Mouse (Mus musculus) intestine, embryonic 16.5 days (tissue): Measurements from ENCODE around the gene Mpig6b. TPM values are rescaled to one million over a fixed set of nuclear protein-coding genes. Genes with fewer than 3 reads are reported as not detected.

ENCODE experiments used
- ATAC-seq: fragments of 200-750 bp; cut with Nextera tagmentation; 2 replicates; pipeline ENCODE4 v1.8.0; 2017; ENCODE audit warnings: moderate TSS enrichment, moderate library complexity
- H3K27ac ChIP-seq: fragments of 300-500 bp; sonication (generic); 2 replicates; pipeline ENCODE4 v1.5.1; 2014; ENCODE audit warnings: mild to moderate bottlenecking, low read length
- H3K27me3 ChIP-seq: fragments of 300-500 bp; sonication (generic); replicated peaks from 2 replicates; pipeline ENCODE4 v1.6.1; 2014; ENCODE audit warnings: low read length, control low read depth, mixed read lengths; ENCODE audit not compliant: control insufficient read depth, insufficient read depth
- H3K36me3 ChIP-seq: fragments of 300-500 bp; sonication (generic); 2 replicates; pipeline ENCODE4 v1.6.1; 2014; ENCODE audit warnings: low read length, control low read depth; ENCODE audit not compliant: control insufficient read depth, insufficient read depth
- H3K4me1 ChIP-seq: fragments of 300-500 bp; sonication (generic); 2 replicates; pipeline ENCODE4 v1.6.1; 2014; ENCODE audit warnings: low read length, control low read depth, mixed read lengths; ENCODE audit not compliant: control insufficient read depth, insufficient read depth
- H3K4me2 ChIP-seq: fragments of 300-500 bp; sonication (generic); 2 replicates; pipeline ENCODE4 v1.6.1; 2014; ENCODE audit warnings: low read depth, low read length, control low read depth
- H3K4me3 ChIP-seq: fragments of 300-500 bp; sonication (generic); 2 replicates; pipeline ENCODE4 v1.5.1; 2014; ENCODE audit warnings: mild to moderate bottlenecking, low read length
- H3K9ac ChIP-seq: fragments of 300-500 bp; sonication (generic); 2 replicates; pipeline ENCODE4 v1.6.1; 2014; ENCODE audit warnings: low read depth, low read length
- H3K9me3 ChIP-seq: fragments of 300-500 bp; sonication (generic); 2 replicates; pipeline ENCODE4 v1.6.1; 2016; ENCODE audit warnings: low read length, control low read depth; ENCODE audit not compliant: control insufficient read depth
- WGBS: fragments of 180-500 bp; shearing (Covaris S2); extraction: QIAGEN DNeasy Blood & Tissue Kit; methylation state at CpG from one replicate; pipeline ENCODE4 v1.1.7; 2014; 5-methylcytosine and 5-hydroxymethylcytosine counted together
- polyA plus RNA-seq: library from polyadenylated mRNA; unstranded; fragments of >200 nt; fragmentation: Nextera tagmentation; extraction: Ambion mirVana; gene quantifications from 2 replicates; pipeline ENCODE4 v1.2.1, GENCODE M21; 2015

Gene Mpig6b
- polyA plus RNA-seq, 1 experiment from 2014 or later = 0.40 TPM

GRCm38 (mm10) chr17:35088825-35089644, 23.1 kb upstream of the Mpig6b start, which contains the start of gene Abhd16a:
TSS of gene Abhd16a (plus strand) at chr17:35089263.
- WGBS = 2% methylated on average over 66 of the region's 67 CpGs
- Histone ChIP-seq H3K9ac (peak within 1 kb of the TSS; percentile 92), H3K4me2 (peak within 1 kb of the TSS; percentile 63), H3K9me3 (no peaks in the 10 kb centered on the region), H3K27ac (peak within 1 kb of the TSS; percentile 95), H3K4me3 (peak within 1 kb of the TSS; percentile 66), H3K4me1 (peaks cover 7% of the 10 kb centered on the region; the same call in 1 of the 2 replicates), H3K27me3 (no peaks in the 10 kb centered on the region), H3K36me3 (0 out of 2 replicates have a peak, but pooled peaks cover 3% of the 10 kb centered on the region)
- ATAC-seq = peak; percentile 99

DNA sequence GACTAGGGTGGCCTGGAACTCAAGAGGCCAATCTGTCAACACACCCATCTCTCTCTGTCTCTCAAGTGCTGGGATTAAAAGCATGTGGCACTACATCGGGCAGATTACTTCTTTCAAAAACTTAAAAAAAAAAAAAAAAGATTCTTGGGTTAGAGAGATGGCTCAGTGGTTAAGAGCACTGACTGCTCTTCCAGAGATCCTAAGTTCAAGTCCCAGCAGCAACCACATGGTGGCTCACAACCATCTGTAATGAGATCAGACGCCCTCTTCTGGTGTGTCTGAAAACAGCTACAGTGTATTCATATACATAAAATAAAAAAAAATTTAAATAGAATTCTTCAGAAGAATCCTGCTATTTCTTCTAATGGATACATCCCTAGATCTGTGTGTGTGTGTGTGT, 22.2 kb upstream of the Mpig6b start:
- H3K4me3 ChIP-seq = no peak overlapping the region
- 54% methylated on average over 2 of the region's 2 CpGs for WGBS

GRCm38 (mm10) chr17:35085208-35085865, 19.4 kb upstream of the Mpig6b start, which contains the start of gene Ly6g6f:
TSS of gene Ly6g6f (minus strand) at chr17:35085610.
- Histone ChIP-seq H3K27me3 (no peaks in the 10 kb centered on the region), H3K4me1 (peaks cover 4% of the 10 kb centered on the region), H3K27ac (no peak within 1 kb of the TSS), H3K4me3 (no peak within 1 kb of the TSS), H3K4me2 (no peak within 1 kb of the TSS), H3K9me3 (no peaks in the 10 kb centered on the region), H3K36me3 (no peaks in the 10 kb centered on the region), H3K9ac (no peak within 1 kb of the TSS)
- 75% methylated on average over 7 of the region's 7 CpGs for WGBS
- no peak for ATAC-seq

More for the DNA sequence above, 22.2 kb upstream of the Mpig6b start:
- no peak overlapping the region for H3K4me2 ChIP-seq
- ATAC-seq = no peak
- no peak overlapping the region for H3K27ac ChIP-seq
- peaks cover 7% of the 10 kb centered on the region; the same call in 1 of the 2 replicates for H3K4me1 ChIP-seq
- no peak overlapping the region for H3K9ac ChIP-seq
- H3K36me3 ChIP-seq = 0 out of 2 replicates have a peak, but pooled peaks cover 3% of the 10 kb centered on the region
- H3K9me3 ChIP-seq = no peaks in the 10 kb centered on the region
- no peaks in the 10 kb centered on the region for H3K27me3 ChIP-seq

DNA sequence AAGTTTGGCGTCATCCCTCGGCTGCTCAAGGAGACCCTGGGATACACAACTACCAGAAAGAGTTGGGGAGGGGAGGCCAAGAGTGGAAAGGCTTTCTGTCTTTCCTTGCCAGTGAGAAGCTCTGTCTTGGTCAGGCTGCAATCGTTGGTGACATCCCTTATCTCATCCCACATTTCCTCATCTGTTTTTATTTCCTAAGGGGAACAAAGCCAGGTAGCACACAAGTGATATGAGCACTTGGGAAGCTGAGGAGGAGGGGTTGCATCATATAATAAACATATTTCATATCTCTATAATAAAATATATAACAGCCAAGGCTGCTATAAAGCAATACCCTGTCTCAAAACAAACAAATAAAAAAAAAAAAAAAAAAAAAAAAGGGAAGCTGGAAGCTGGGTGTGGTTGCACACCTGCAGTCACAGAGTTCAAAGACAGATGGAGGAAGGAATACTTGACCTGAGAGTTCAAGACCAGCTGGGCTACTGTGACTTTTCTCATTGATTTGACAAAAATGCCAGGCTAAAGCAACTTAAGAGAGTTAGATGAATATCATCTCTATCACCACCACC, 18.0 kb upstream of the Mpig6b start:
- Histone ChIP-seq H3K9ac (no peak overlapping the region), H3K27ac (no peak overlapping the region), H3K36me3 (no peaks in the 10 kb centered on the region), H3K4me1 (peaks cover 8% of the 10 kb centered on the region), H3K4me2 (no peak overlapping the region), H3K4me3 (no peak overlapping the region), H3K9me3 (no peaks in the 10 kb centered on the region), H3K27me3 (no peaks in the 10 kb centered on the region)
- ATAC-seq = no peak
- 66% methylated on average over 3 of the region's 3 CpGs for WGBS

GRCm38 (mm10) chr17:35082841-35083576, 17.0 kb upstream of the Mpig6b start:
- WGBS = 85% methylated on average over 16 of the region's 16 CpGs

DNA sequence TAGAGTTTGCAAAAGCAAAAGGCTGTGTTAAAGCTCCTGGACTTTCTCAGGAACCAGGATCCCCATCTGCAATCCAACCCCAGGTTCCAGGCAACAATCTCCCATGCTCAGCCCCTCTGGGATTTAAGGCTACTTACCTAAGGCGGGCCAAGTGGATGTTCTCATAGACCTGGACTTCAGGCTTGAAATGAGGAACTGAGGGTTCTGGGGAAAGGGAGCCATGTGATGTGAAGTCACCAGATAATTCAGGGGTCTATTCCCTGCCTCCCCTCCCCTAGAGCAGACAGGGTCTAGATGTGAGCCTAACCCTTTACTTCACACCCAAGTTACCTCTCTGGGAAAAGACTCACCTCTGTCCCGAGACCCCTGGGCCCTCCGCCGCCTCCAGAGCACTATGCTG, 14.7 kb upstream of the Mpig6b start:
- Histone ChIP-seq H3K27ac (no peak overlapping the region), H3K36me3 (no peaks in the 10 kb centered on the region), H3K27me3 (no peaks in the 10 kb centered on the region), H3K4me3 (no peak overlapping the region), H3K4me1 (peaks cover 27% of the 10 kb centered on the region), H3K4me2 (no peak overlapping the region), H3K9me3 (no peaks in the 10 kb centered on the region), H3K9ac (no peak overlapping the region)
- WGBS = 72% methylated on average over 4 of the region's 4 CpGs
- ATAC-seq = no peak

More at GRCm38 (mm10) chr17:35082841-35083576, 17.0 kb upstream of the Mpig6b start:
- peaks cover 10% of the 10 kb centered on the region for H3K4me1 ChIP-seq
- no peak overlapping the region for H3K4me2 ChIP-seq
- no peaks in the 10 kb centered on the region for H3K9me3 ChIP-seq
- H3K27ac ChIP-seq = no peak overlapping the region
- H3K4me3 ChIP-seq = no peak overlapping the region
- no peak overlapping the region for H3K9ac ChIP-seq
- H3K27me3 ChIP-seq = no peaks in the 10 kb centered on the region
- H3K36me3 ChIP-seq = no peaks in the 10 kb centered on the region
- no peak for ATAC-seq

DNA sequence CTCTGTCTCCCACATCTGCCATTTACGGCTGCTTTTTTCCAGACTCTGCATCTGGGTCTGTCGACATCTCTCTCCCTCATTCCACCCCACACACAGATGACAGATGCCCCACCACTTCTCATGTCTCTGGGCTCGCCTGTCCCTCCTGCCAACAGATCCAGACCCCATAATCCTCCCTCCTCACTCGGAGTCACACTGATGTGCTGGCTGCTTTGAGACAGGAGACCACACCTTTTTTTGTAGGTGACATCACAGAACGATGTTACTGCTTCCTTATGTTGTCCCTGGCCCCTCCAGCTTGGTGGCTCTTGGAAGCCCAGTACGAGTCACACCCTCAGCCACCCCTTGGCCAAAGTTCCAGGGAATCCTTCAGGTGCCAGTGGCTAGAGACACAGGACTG, 14.3 kb upstream of the Mpig6b start:
- peak; percentile 20 for ATAC-seq
- Histone ChIP-seq H3K27me3 (no peaks in the 10 kb centered on the region), H3K27ac (peak overlapping the region; percentile 59), H3K36me3 (no peaks in the 10 kb centered on the region), H3K4me1 (peaks cover 27% of the 10 kb centered on the region), H3K4me2 (peak overlapping the region; percentile 25; the same call in 1 of the 2 replicates), H3K9ac (peak overlapping the region; percentile 43; the same call in 1 of the 2 replicates), H3K9me3 (no peaks in the 10 kb centered on the region), H3K4me3 (no peak overlapping the region; the same call in 1 of the 2 replicates)
- 34% methylated on average over 6 of the region's 6 CpGs for WGBS

DNA sequence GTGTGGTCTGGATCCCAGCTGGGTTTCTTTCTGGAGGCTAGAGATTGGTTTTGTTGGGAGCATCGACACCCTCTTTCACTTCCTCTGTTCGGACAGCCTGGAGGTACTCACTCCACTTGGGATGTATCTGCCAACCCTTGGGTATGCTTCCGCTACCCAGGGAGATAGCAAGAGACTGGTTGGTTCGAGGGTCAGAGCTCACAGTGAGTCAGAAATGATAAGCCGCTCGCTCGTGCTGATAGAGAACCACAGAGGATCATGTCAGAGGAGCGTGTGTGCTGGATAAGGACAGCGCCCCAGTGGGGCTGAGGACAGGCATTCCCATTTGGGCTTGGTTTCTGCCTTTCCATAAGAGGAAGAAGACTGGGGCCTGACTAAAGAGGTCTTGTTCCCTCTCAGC, 13.8 kb upstream of the Mpig6b start:
- H3K27me3 ChIP-seq = no peaks in the 10 kb centered on the region
- H3K4me2 ChIP-seq = peak overlapping the region; percentile 25; the same call in 1 of the 2 replicates
- no peaks in the 10 kb centered on the region for H3K36me3 ChIP-seq
- WGBS = 45% methylated on average over 9 of the region's 9 CpGs
- H3K27ac ChIP-seq = peak overlapping the region; percentile 59
- peak; percentile 85 for ATAC-seq
- H3K4me3 ChIP-seq = no peak overlapping the region; the same call in 1 of the 2 replicates
- H3K4me1 ChIP-seq = peaks cover 27% of the 10 kb centered on the region
- H3K9me3 ChIP-seq = no peaks in the 10 kb centered on the region
- H3K9ac ChIP-seq = peak overlapping the region; percentile 43; the same call in 1 of the 2 replicates
